Comparison of ENCODE assay signal across 16 mouse cellular contexts in genomic region chr13:100617583-100617982, GRCm38 (mm10). TPM values are rescaled to one million over a fixed set of nuclear protein-coding genes. Genes with fewer than 3 reads are reported as not detected.
DNase-seq lines count a peak whose midpoint lies in the region; ATAC-seq lines count a peak whose summit lies in the region.
"Had no signal": no experiment of that assay in that cellular context is flagged by ENCODE, and none has a peak within 500 bp of the region (broad histone marks: within the 10 kb centered on the region; RNA-seq: fewer than 3 reads in every experiment).

No protein-coding gene starts in this region.

- no peaks in the 10 kb centered on the region for H3K27me3 ChIP-seq in heart, embryonic 14.5 days (ENCODE audit: control insufficient read depth, insufficient read depth, low read length)

- DNase-seq in cerebellum, postnatal 4 days (ENCODE audit: low spot score in 2 of 2) = no peak
- DNase-seq in heart, adult 8-10 months (ENCODE audit: low spot score) = no peak
- DNase-seq in cerebellum, adult 9-11 months = peak; percentile 58
- DNase-seq in testis, postnatal 10 days (ENCODE audit: low spot score) = no peak
- DNase-seq in kidney, adult 9 months = no peak
- DNase-seq: adrenal gland, adult 8-10 months; gastrocnemius, postnatal 10 days; heart, adult 18-20 months; heart, postnatal 4 days had no signal

- H3K9me3 ChIP-seq in heart, embryonic 14.5 days (ENCODE audit: control insufficient read depth, low read length) = no peaks in the 10 kb centered on the region
- H3K9me3 ChIP-seq: embryonic facial prominence, embryonic 13.5 days; forebrain, embryonic 12.5 days; G1E; heart, embryonic 12.5 days; hindbrain, embryonic 12.5 days had no signal

- peaks cover 47% of the 10 kb centered on the region for H3K36me3 ChIP-seq in heart, embryonic 14.5 days (ENCODE audit: control insufficient read depth, insufficient read depth, low read length)

- H3K4me3 ChIP-seq in heart, embryonic 14.5 days (ENCODE audit: control insufficient read depth in 1 of 2, insufficient read depth in 1 of 2, low read depth in 1 of 2, low read length in 2 of 2) = no peak overlapping the region

- peak overlapping the region; percentile 84; the same call in 1 of the 2 replicates for H3K4me2 ChIP-seq in heart, embryonic 14.5 days (ENCODE audit: low read length)

- H3K27ac ChIP-seq in heart, embryonic 14.5 days (replicated peaks in 1 of 2; ENCODE audit: control insufficient read depth in 1 of 2, insufficient read depth in 1 of 2, low read depth in 2 of 2, low read length in 2 of 2) = no peak overlapping the region
- H3K27ac ChIP-seq: embryonic facial prominence, embryonic 13.5 days; forebrain, embryonic 12.5 days; hindbrain, embryonic 12.5 days had no signal

- ATAC-seq in cerebellum, adult (ENCODE audit: insufficient number of reproducible peaks, low FRiP score, low TSS enrichment) = 0 out of 2 replicates have a peak, but pooled peaks have one; percentile 21
- no peak for ATAC-seq in heart, embryonic 14.5 days (ENCODE audit: insufficient number of reproducible peaks, insufficient read depth, low FRiP score, low read depth)

- WGBS in heart, embryonic 14.5 days = 72% methylated on average over 13 of the region's 13 CpGs

- H3K4me1 ChIP-seq in heart, embryonic 14.5 days (ENCODE audit: control insufficient read depth in 2 of 2, insufficient read depth in 2 of 2, low read length in 2 of 2) = peaks cover 2 to 4% of the 10 kb centered on the region in 2 experiments; a peak in 2 of 4 replicates
- H3K4me1 ChIP-seq: heart, embryonic 12.5 days had no signal

- no peak overlapping the region for H3K9ac ChIP-seq in heart, embryonic 14.5 days (ENCODE audit: low read length)

RNA-seq across cellular contexts. Expression of gene Marveld2, which starts 0.8 kb away (rescaled TPM):
- 3.1 and 3.6 TPM in 2 replicates for polyA plus RNA-seq in heart, embryonic 14.5 days (2014; fragmentation: Nextera tagmentation; extraction: Ambion mirVana)
- total RNA-seq in heart, adult 8-10 months (2022) = under 1 TPM; 0.37 to 0.90 (median 0.63) TPM

RNA-seq across cellular contexts. Expression of gene Ak6, which starts 33.2 kb away (rescaled TPM):
- 246 and 262 TPM in 2 replicates for polyA plus RNA-seq in heart, embryonic 14.5 days (2014; fragmentation: Nextera tagmentation; extraction: Ambion mirVana)
- 10 to 100 TPM; 57.2 to 64.6 (median 60.3) TPM for total RNA-seq in heart, adult 8-10 months (2022)

RNA-seq across cellular contexts. Expression of gene Rad17, which starts 33.3 kb away (rescaled TPM):
- polyA plus RNA-seq in heart, embryonic 14.5 days (2014; fragmentation: Nextera tagmentation; extraction: Ambion mirVana) = 25.1 and 26.3 TPM in 2 replicates
- total RNA-seq in heart, adult 8-10 months (2022) = 10 to 100 TPM; 13.4 to 16.6 (median 15.6) TPM

RNA-seq across cellular contexts. Expression of gene Taf9, which starts 33.8 kb away (rescaled TPM):
- 6.2 and 8.5 TPM in 2 replicates for polyA plus RNA-seq in heart, embryonic 14.5 days (2014; fragmentation: Nextera tagmentation; extraction: Ambion mirVana)
- 10 to 100 TPM in 3 of 4 experiments, 1 to 10 TPM in 1; 9.1 to 14.5 (median 12.1) TPM for total RNA-seq in heart, adult 8-10 months (2022)

RNA-seq across cellular contexts. Expression of gene Ccdc125, which starts 51.9 kb away (rescaled TPM):
- 3.5 and 3.8 TPM in 2 replicates for polyA plus RNA-seq in heart, embryonic 14.5 days (2014; fragmentation: Nextera tagmentation; extraction: Ambion mirVana)
- total RNA-seq in heart, adult 8-10 months (2022) = under 1 TPM; 0.33 to 0.60 (median 0.44) TPM
- total RNA-seq: G1E had no signal
- polyA plus RNA-seq: G1E had no signal
